Mouse (Mus musculus) gastrocnemius, adult 2 months (tissue): ENCODE data around the gene Arhgap15. TPM values are rescaled to one million over a fixed set of nuclear protein-coding genes. Genes with fewer than 3 reads are reported as not detected.

Experiments used
- DNase-seq: peaks from one replicate; pipeline ENCODE4 v3.0.0; 2022
- H3K27ac ChIP-seq: fragments of 200-600 bp; 2 replicates; pipeline ENCODE4 v1.8.1; 2022; ENCODE audit warnings: mild to moderate bottlenecking
- H3K4me3 ChIP-seq: fragments of 200-600 bp; 2 replicates; pipeline ENCODE4 v1.8.1; 2022; ENCODE audit warnings: mild to moderate bottlenecking, moderate library complexity
- CTCF ChIP-seq: fragments of 200-600 bp; IDR thresholded peaks from 2 replicates; pipeline ENCODE4 v1.8.1; 2022; ENCODE audit warnings: antibody characterized with exemption, mild to moderate bottlenecking, moderate library complexity
- intact Hi-C: fragments of 180-260 bp; cut with DNase I; formaldehyde crosslinking; loops from one replicate; pipeline ENCODE4 v1.15.1; 2025
- total RNA-seq, 2 experiments: library from RNA; stranded (reverse); gene quantifications; 2 replicates each; pipeline ENCODE4 v1.2.3; 2021

Gene Arhgap15
- total RNA-seq, 2 experiments from 2014 or later, result 0.64 to 0.74 TPM

GRCm38 (mm10) chr2:44234856-44235255, 486.2 kb downstream of the Arhgap15 start:
- H3K27ac ChIP-seq, result no peak overlapping the region
- no peak overlapping the region for H3K4me3 ChIP-seq
- no peak for TF ChIP-seq CTCF
- no peak for DNase-seq
- intact Hi-C loops, result no loop called here

- no peak for TF ChIP-seq CTCF
- no peak overlapping the region for H3K4me3 ChIP-seq
- no peak overlapping the region for H3K27ac ChIP-seq
- no peak for DNase-seq
- intact Hi-C loops, result no loop called here
Observed at GRCm38 (mm10) chr2:44241657-44242454, 493.2 kb downstream of the Arhgap15 start.

- 0 out of 2 replicates have a peak overlapping the region, but pooled peaks have one; percentile 17 for H3K27ac ChIP-seq
- intact Hi-C loops, result no loop called here
- no peak for DNase-seq
- TF ChIP-seq CTCF, result no peak
- H3K4me3 ChIP-seq, result peak overlapping the region; percentile 29; the same call in 1 of the 2 replicates
Observed at GRCm38 (mm10) chr2:44242628-44243255, 494.1 kb downstream of the Arhgap15 start.

- no peak for DNase-seq
- intact Hi-C loops, result no loop called here
- H3K27ac ChIP-seq, result no peak overlapping the region
- H3K4me3 ChIP-seq, result no peak overlapping the region
- no peak for TF ChIP-seq CTCF
Observed at GRCm38 (mm10) chr2:44255343-44255742, 506.7 kb downstream of the Arhgap15 start.

GRCm38 (mm10) chr2:44257946-44258345, 509.3 kb downstream of the Arhgap15 start:
- intact Hi-C loops, result no loop called here
- H3K4me3 ChIP-seq, result no peak overlapping the region
- no peak for DNase-seq
- H3K27ac ChIP-seq, result no peak overlapping the region
- no peak for TF ChIP-seq CTCF

GRCm38 (mm10) chr2:44271455-44272346, 523.1 kb downstream of the Arhgap15 start:
- Histone ChIP-seq H3K4me3 (no peak overlapping the region; the same call in 1 of the 2 replicates), H3K27ac (no peak overlapping the region)
- intact Hi-C loops, result no loop called here
- no peak for DNase-seq
- TF ChIP-seq CTCF, result no peak

GRCm38 (mm10) chr2:44272606-44273005, 524.0 kb downstream of the Arhgap15 start:
- no peak for DNase-seq
- Histone ChIP-seq H3K27ac (no peak overlapping the region), H3K4me3 (no peak overlapping the region)
- no peak for TF ChIP-seq CTCF
- intact Hi-C loops, result no loop called here

- intact Hi-C loops, result no loop called here
- DNase-seq, result no peak
- Histone ChIP-seq H3K4me3 (no peak overlapping the region), H3K27ac (no peak overlapping the region)
- no peak for TF ChIP-seq CTCF
Observed at GRCm38 (mm10) chr2:44274425-44274824, 525.8 kb downstream of the Arhgap15 start.

- Histone ChIP-seq H3K27ac (no peak overlapping the region), H3K4me3 (no peak overlapping the region)
- intact Hi-C loops, result no loop called here
- no peak for DNase-seq
- TF ChIP-seq CTCF, result no peak
Observed at GRCm38 (mm10) chr2:44286181-44286719, 537.6 kb downstream of the Arhgap15 start.

- no peak overlapping the region for H3K27ac ChIP-seq
- intact Hi-C loops, result no loop called here
- no peak overlapping the region for H3K4me3 ChIP-seq
- no peak for DNase-seq
- no peak for TF ChIP-seq CTCF
Observed at GRCm38 (mm10) chr2:44299156-44299555, 550.5 kb downstream of the Arhgap15 start.

GRCm38 (mm10) chr2:44299909-44300308, 551.3 kb downstream of the Arhgap15 start:
- no peak overlapping the region for H3K27ac ChIP-seq
- TF ChIP-seq CTCF, result no peak
- intact Hi-C loops, result no loop called here
- no peak overlapping the region for H3K4me3 ChIP-seq
- DNase-seq, result no peak

GRCm38 (mm10) chr2:44300466-44300865, 551.8 kb downstream of the Arhgap15 start:
- DNase-seq, result no peak
- Histone ChIP-seq H3K4me3 (no peak overlapping the region), H3K27ac (no peak overlapping the region)
- TF ChIP-seq CTCF, result no peak
- intact Hi-C loops, result no loop called here
